Mouse (Mus musculus): Measurements from ENCODE around the gene Ppard.

Ppard gene

DNA sequence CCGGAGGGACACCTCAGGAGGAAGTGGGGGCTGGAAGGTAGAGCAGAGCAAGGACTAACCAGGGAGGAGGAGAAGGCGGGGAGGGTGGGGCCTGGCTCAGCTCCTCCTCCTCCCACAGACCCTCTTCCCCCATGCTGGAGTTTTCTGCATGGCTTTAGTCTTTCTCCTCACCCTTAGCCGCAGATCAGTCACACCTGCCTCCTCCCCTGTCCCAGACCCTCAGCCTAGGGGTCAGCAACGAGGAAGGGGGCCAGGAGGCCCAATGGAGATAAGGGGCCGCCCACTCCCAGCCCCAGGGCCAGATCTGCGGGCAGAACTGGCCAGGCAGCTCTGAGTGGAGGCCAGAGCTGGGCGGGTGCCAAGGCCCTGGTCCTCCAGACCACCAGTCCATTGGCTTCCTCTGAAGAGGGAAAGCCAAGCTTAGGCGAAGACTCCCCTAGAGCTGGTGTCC lies 112.8 kb downstream of the Ppard start:
- DNase-seq = peak; percentile 42

- no peak for DNase-seq
Observed at GRCm38 (mm10) chr17:28345882-28346281, 113.4 kb downstream of the Ppard start.

DNA sequence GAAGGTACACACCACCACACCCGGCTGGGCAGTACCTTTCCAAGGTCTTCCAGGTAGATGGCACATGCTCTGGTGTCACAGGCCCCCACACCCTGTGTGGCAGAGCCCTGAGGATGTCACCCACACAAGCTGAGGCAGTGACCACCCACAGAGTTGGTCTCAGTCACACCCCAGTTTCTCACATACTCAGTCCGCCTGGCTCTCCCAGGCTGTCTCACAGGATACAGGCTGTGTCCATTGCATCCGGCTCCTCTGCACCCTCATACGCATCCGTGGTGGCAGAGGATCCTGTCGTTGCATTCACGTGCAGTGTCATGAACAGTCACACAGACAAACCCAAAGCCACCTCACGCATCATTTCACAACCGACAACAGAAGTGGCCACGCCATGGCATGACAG lies 114.8 kb downstream of the Ppard start:
- no peak for DNase-seq

DNA sequence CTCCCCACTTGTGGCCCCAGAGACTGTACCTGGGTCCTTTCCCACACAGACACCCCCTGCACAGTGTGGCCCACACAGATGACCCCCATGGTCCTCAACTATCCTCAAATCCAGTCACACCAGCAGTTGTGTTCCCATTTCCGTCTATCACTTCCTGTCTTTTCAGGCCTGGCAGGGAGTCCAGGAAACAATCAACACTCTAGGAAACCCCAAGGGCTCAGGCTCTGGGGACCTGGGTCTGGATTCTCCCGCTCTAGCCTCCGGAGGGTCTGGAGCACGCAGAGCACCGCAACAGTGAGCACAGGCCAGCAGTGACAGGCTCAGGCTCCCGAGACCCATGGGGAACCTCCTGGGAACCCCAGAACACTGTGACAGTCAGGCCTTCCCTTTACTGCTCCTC lies 115.7 kb downstream of the Ppard start:
- DNase-seq = no peak

GRCm38 (mm10) chr17:28349264-28349880 lies 116.9 kb downstream of the Ppard start:
- no peak for DNase-seq

DNA sequence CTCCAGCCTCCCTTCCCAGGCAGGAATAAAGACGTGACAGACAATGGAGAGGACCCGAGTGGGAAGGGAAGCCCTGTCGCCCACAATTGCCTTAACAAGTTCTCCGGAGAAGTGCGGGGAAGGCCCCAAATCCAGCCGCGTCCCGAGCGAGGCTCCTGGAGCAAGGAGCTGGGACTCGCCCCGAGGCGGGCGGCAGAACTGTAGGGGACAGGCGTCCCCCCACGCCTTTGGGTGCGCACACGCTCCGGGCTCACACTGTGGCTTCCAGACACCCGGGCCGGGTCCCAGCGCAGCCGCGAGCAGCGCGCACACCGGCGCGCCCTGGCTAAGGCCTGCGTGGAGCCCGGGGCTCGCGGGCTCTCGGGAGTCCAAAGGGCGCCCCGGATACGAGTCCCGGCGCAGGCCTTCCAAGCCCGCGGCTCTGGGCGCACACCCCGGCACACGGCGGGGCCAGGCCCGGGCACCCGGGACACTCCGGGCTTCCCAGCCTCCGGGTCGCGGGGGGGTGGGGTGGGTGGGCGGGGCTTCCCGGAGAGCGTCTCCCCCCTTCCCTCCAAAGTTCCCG lies 117.5 kb downstream of the Ppard start:
- DNase-seq = no peak

DNA sequence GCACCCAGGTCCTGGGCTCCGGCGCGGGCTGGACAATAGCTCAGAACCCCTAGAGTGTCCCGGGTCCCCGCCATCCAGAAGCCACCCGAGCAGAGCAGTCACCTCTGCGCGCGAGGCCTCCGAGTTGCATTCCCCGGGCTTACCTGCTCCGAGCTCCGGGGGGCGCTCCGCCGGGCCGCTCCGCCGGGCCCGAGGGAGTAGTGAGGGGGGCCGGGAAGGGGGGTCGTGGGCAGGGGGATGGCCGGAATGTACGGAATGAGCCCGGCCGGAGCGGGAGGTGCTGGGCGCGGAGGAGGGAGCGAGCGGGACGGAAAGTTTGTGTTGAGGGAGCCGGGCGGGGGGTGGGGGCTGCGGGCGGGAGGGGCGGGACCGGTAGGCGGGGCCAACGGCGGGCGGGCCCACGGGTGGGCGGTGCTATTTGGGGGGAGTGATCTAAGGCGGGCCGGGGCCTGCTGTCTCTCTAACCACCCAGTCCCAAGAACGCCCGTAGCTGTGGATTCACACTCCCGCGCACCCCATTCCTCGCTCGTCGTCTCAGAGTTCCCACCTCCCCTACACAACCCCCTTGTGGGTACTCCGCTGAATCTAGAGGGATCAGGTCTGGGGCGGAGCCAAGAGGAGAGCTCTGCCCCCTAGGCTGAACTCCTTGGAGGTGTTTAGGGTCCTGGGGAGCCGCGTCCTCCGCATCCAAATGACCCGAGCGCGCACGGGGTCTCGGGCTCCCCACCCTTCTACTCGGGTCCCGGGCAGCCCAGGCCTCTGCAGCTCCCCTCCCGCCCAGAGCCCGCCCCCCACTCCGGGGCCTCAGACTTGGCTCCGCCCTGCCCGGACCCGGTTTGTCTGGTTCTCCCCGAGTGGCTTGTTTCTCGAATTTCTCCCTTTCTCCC lies 118.2 kb downstream of the Ppard start, which contains the start of gene Tead3:
Tead3 (minus strand) TSS at position 352 of the 887 bp plus-strand sequence.
- peak; percentile 73 for DNase-seq

Data from right cerebral cortex, postnatal 4 days (tissue).